ENCODE assay signal across 16 mouse cellular contexts in genomic region chr3:52511549-52511948, GRCm38 (mm10).
DNase-seq lines count a peak whose midpoint lies in the region; ATAC-seq and TF ChIP-seq lines count a peak whose summit lies in the region.
"Had no signal": no experiment of that assay in that cellular context is flagged by ENCODE, and none has a peak within 500 bp of the region (broad histone marks: within the 10 kb centered on the region; RNA-seq: fewer than 3 reads in every experiment).

No protein-coding gene starts in this region.

- H3K4me1 ChIP-seq in neural tube, embryonic 14.5 days (ENCODE audit: control insufficient read depth, insufficient read depth, low read length): no peaks in the 10 kb centered on the region
- H3K4me1 ChIP-seq in forebrain, postnatal 0 days (ENCODE audit: insufficient read depth): 0 out of 2 replicates have a peak, but pooled peaks cover 16% of the 10 kb centered on the region
- H3K4me1 ChIP-seq: embryonic facial prominence, embryonic 12.5 days; liver, embryonic 13.5 days had no signal

- H3K9ac ChIP-seq in neural tube, embryonic 14.5 days (replicated peaks; ENCODE audit: low read depth, low read length): no peak overlapping the region
- no peak overlapping the region for H3K9ac ChIP-seq in forebrain, postnatal 0 days
- H3K9ac ChIP-seq: embryonic facial prominence, embryonic 12.5 days; liver, embryonic 13.5 days; midbrain, embryonic 12.5 days; neural tube, embryonic 13.5 days had no signal

- TF ChIP-seq CTCF in forebrain, postnatal 0 days (IDR thresholded peaks at IDR 0.05; ENCODE audit: low read depth): no peak

- H3K9me3 ChIP-seq in neural tube, embryonic 14.5 days (ENCODE audit: control insufficient read depth, low read length): no peaks in the 10 kb centered on the region
- no peaks in the 10 kb centered on the region for H3K9me3 ChIP-seq in forebrain, postnatal 0 days (ENCODE audit: low read length)
- H3K9me3 ChIP-seq: embryonic facial prominence, embryonic 12.5 days; liver, embryonic 13.5 days had no signal

- no peaks in the 10 kb centered on the region for H3K27me3 ChIP-seq in neural tube, embryonic 14.5 days (ENCODE audit: control insufficient read depth, insufficient read depth, low read length)
- H3K27me3 ChIP-seq in forebrain, postnatal 0 days (ENCODE audit: insufficient read depth, low read length): no peaks in the 10 kb centered on the region
- H3K27me3 ChIP-seq: embryonic facial prominence, embryonic 12.5 days; liver, embryonic 13.5 days; neural tube, embryonic 13.5 days had no signal

- no peak overlapping the region for H3K4me2 ChIP-seq in neural tube, embryonic 14.5 days (ENCODE audit: low read depth, low read length)
- H3K4me2 ChIP-seq in forebrain, postnatal 0 days (ENCODE audit: low read depth): peak overlapping the region; percentile 10; the same call in 1 of the 2 replicates
- H3K4me2 ChIP-seq: embryonic facial prominence, embryonic 12.5 days; liver, embryonic 13.5 days; midbrain, embryonic 12.5 days; neural tube, embryonic 13.5 days had no signal

- ATAC-seq in frontal cortex, adult (ENCODE audit: low TSS enrichment): peak; percentile 75
- ATAC-seq in neural tube, embryonic 14.5 days (ENCODE audit: low read depth): peak; percentile 45; the same call in 1 of the 2 replicates
- ATAC-seq in forebrain, postnatal 0 days: peak; percentile 74

- no peak overlapping the region for H3K27ac ChIP-seq in neural tube, embryonic 14.5 days (ENCODE audit: low read depth, low read length)
- 0 out of 2 replicates have a peak overlapping the region, but pooled peaks have one; percentile 10 for H3K27ac ChIP-seq in forebrain, postnatal 0 days (ENCODE audit: low read depth, low read length)
- H3K27ac ChIP-seq: embryonic facial prominence, embryonic 12.5 days; kidney, postnatal 0 days; liver, embryonic 13.5 days; midbrain, embryonic 12.5 days; neural tube, embryonic 13.5 days had no signal

- DNase-seq in frontal cortex, postnatal 25 days (ENCODE audit: low spot score in 2 of 2): no peak
- no peak for DNase-seq in neural tube, embryonic 10.5 days (ENCODE audit: extremely low spot score, low spot score)
- peak; percentile 45 for DNase-seq in forebrain, postnatal 0 days
- peak; percentile 53 to 54 for DNase-seq in right cerebral cortex, postnatal 10 days (ENCODE audit: low spot score in 2 of 2)
- no peak for DNase-seq in adrenal gland, adult (ENCODE audit: inconsistent age in 2 of 2, low spot score in 1 of 2)
- no peak for DNase-seq in urinary bladder, adult 2 months (ENCODE audit: low spot score)
- DNase-seq: cerebellum, adult 11 months; liver, embryonic 13.5 days; lung, postnatal 14 days; thymus, adult 18-20 months had no signal

- no peak overlapping the region for H3K4me3 ChIP-seq in neural tube, embryonic 14.5 days (ENCODE audit: low read depth, low read length)
- H3K4me3 ChIP-seq in forebrain, postnatal 0 days (ENCODE audit: low read depth, low read length): no peak overlapping the region
- H3K4me3 ChIP-seq: embryonic facial prominence, embryonic 12.5 days; liver, embryonic 13.5 days; midbrain, embryonic 12.5 days; neural tube, embryonic 13.5 days had no signal

- 50% methylated on average over 9 of the region's 9 CpGs for WGBS in neural tube, embryonic 14.5 days
- WGBS in forebrain, postnatal 0 days: 18% methylated on average over 9 of the region's 9 CpGs

- no peaks in the 10 kb centered on the region for H3K36me3 ChIP-seq in neural tube, embryonic 14.5 days (ENCODE audit: control insufficient read depth, insufficient read depth, low read length)
- no peaks in the 10 kb centered on the region for H3K36me3 ChIP-seq in forebrain, postnatal 0 days (ENCODE audit: insufficient read depth)
- H3K36me3 ChIP-seq: embryonic facial prominence, embryonic 12.5 days; liver, embryonic 13.5 days; midbrain, embryonic 12.5 days; neural tube, embryonic 13.5 days had no signal

Comparison
In these comparisons a context has a peak if more than half of its experiments do, and no peak if none do; other contexts are left out.
1. DNase-seq: peak in forebrain, postnatal 0 days (single experiment) and right cerebral cortex, postnatal 10 days (2 of 2); none in frontal cortex, postnatal 25 days (0 of 2), neural tube, embryonic 10.5 days (single experiment), adrenal gland, adult (0 of 2) and urinary bladder, adult 2 months (single experiment).
2. Peak in every context shown above with its lines, with median percentiles within 50 percentile points of each other: ATAC-seq.